Mouse (Mus musculus) inflammation-experienced regulatory T-cells, adult 6 months (primary cell): ENCODE results near the gene Setd1a. TPM values are rescaled to one million over a fixed set of nuclear protein-coding genes. Genes with fewer than 3 reads are reported as not detected.
"Not testable (repeated sequence)": the region's sequence is repeated elsewhere in the genome, so short reads cannot be mapped to it uniquely, and the experiment has no call there.

Source experiments
- ATAC-seq: one replicate; pipeline ENCODE4 v1.8.0; 2017
- polyA plus RNA-seq, 3 experiments: library from polyadenylated mRNA; unstranded; fragments of 100-300 nt; shearing (Covaris generic); gene quantifications; one replicate each; pipeline ENCODE4 v1.2.1; 2017

Gene Setd1a
- polyA plus RNA-seq, 3 experiments from 2014 or later: 3.9 to 7.9 (median 6.8) TPM

DNA sequence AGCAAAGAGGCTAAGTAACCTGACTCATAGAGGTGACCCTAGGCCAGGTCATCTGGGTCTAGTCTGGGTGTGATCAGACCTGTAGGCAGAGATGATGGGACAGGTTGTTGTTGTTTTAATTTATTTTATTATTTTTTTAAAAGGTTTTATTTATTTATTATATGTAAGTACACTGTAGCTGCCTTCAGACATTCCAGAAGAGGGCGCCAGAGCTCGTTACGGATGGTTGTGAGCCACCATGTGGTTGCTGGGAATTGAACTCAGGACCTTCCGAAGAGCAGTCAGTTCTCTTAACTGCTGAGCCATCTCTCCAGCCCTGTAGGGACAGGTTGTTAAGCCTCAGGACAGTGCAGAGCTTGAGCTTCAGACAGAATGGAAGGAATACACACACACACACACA, 61.4 kb downstream of the Setd1a start:
- ATAC-seq: not testable (repeated sequence)

DNA sequence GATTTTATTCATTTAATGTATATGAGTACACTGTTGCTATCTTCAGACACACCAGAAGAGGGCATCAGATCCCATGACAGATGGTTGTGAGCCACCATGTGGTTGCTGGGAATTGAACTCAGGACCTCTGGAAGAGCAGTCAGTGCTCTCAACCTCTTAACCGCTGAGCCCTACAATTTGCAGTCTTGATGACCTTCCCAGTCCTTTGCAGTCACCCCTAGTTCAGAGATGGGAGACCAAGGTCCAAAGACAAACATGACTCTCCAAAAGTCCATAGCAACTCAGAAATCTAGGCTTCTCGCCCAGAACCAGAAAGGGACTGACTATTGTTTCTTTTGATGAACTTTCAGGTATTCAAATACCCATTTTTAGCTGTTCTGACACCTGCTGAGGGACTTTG, 63.6 kb downstream of the Setd1a start:
- not testable (repeated sequence) for ATAC-seq

DNA sequence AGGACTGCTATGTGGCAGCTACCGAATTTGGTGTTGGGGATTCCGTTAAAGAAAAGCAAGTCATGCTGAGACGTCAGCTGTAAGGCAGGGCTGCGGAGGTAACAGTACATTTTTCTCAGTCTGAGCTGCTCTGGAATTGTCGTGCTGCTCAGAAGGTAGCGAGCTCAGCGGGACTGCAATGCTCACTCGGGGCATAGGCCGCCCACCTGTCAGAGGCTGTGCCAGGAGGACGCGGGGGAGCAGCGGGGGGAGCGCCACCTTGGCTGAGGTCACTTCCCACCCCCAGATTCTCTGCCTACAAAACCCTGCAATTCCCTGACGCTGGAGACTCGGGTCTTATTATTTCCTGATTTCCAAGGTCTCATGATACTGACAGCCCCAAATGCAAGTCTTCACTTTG, 64.4 kb downstream of the Setd1a start:
- peak; percentile 18 for ATAC-seq

- ATAC-seq: peak; percentile 83
Observed at GRCm38 (mm10) chr7:127841340-127842000, 65.0 kb downstream of the Setd1a start.

DNA sequence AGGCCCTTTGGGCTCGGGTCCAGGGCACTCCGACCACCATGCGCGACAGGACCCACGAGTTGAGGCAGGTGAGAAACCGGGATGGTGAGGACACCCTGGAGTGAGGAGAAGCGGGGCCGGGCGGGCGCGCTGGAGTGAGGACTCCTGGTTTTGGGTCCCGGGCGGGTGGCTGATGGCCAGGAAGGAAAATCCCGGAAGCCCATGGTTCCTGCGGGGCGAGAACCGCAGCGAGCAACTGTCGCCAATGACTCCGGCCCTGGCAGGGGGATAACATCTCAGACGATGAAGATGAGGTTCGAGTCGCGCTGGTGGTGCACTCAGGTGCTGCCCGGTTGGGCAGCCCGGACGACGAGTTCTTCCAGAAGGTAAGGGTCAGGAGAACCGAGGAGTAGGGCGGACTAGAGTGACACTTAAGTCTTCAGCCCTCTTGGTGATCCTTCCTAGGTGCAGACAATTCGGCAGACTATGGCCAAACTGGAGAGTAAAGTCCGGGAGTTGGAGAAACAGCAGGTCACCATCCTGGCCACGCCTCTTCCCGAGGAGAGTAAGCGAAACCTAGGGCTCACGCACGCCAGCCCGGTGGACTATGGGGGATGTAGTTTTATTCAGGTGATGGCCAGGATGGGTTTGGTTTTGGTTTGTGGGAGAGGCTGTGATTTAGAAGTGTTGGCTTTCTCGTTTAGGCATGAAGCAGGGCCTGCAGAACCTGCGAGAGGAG, 65.7 kb downstream of the Setd1a start:
- ATAC-seq: peak; percentile 63

Other genes starting within 250 kb of the Setd1a start
- gene Tmem265, start 215.3 kb upstream of the Setd1a start, polyA plus RNA-seq: 10 to 100 TPM; 30.0 to 46.0 (median 34.3) TPM
- 100 to 1,000 TPM in 1 of 3 experiments, 10 to 100 TPM in 2; 75.0 to 116 (median 93.2) TPM for gene Phkg2, start 203.3 kb upstream of the Setd1a start, polyA plus RNA-seq
- 1 to 10 TPM in 1 of 3 experiments, under 1 TPM in 2; 0.21 to 1.3 (median 0.72) TPM for gene Ccdc189, start 188.1 kb upstream of the Setd1a start, polyA plus RNA-seq
- gene Rnf40, start 187.9 kb upstream of the Setd1a start, polyA plus RNA-seq: 10 to 100 TPM; 24.0 to 30.6 (median 29.7) TPM
- gene Zfp629, start 160.9 kb upstream of the Setd1a start, polyA plus RNA-seq: under 1 TPM in 2 of 3 experiments, not detected in 1; 0.74 to 0.92 TPM
- gene Bcl7c, start 67.7 kb upstream of the Setd1a start, polyA plus RNA-seq: 10 to 100 TPM in 1 of 3 experiments, 1 to 10 TPM in 2; 3.2 to 10.9 (median 4.9) TPM
- not detected for gene Ctf1, start 63.9 kb upstream of the Setd1a start, polyA plus RNA-seq
- not detected for gene Ctf2, start 44.5 kb upstream of the Setd1a start, polyA plus RNA-seq
- gene Fbxl19, start 32.1 kb upstream of the Setd1a start, polyA plus RNA-seq: under 1 TPM; 0.31 to 0.87 (median 0.84) TPM
- gene Orai3, start 6.9 kb upstream of the Setd1a start, polyA plus RNA-seq: 10 to 100 TPM; 11.3 to 14.3 (median 14.2) TPM
- gene Gm49388, start 8.9 kb downstream of the Setd1a start, polyA plus RNA-seq: not detected
- 1 to 10 TPM; 3.6 to 5.5 (median 5.2) TPM for gene Hsd3b7, start 23.9 kb downstream of the Setd1a start, polyA plus RNA-seq
- gene Stx4a, start 47.6 kb downstream of the Setd1a start, polyA plus RNA-seq: 10 to 100 TPM; 38.1 to 69.3 (median 57.4) TPM
- gene Stx1b, start 47.9 kb downstream of the Setd1a start, polyA plus RNA-seq: under 1 TPM in 1 of 3 experiments, not detected in 2; 0.09 TPM
- gene Zfp646, start 99.6 kb downstream of the Setd1a start, polyA plus RNA-seq: 10 to 100 TPM; 17.4 to 29.8 (median 23.1) TPM
- 10 to 100 TPM in 2 of 3 experiments, 1 to 10 TPM in 1; 8.6 to 11.1 (median 10.7) TPM for gene Zfp668, start 100.2 kb downstream of the Setd1a start, polyA plus RNA-seq
- under 1 TPM in 2 of 3 experiments, not detected in 1; 0.54 TPM for gene Prss53, start 114.3 kb downstream of the Setd1a start, polyA plus RNA-seq
- gene Gm21974, start 118.8 kb downstream of the Setd1a start, polyA plus RNA-seq: not detected
- gene Vkorc1, start 118.9 kb downstream of the Setd1a start, polyA plus RNA-seq: 10 to 100 TPM; 22.2 to 56.5 (median 56.1) TPM
- 10 to 100 TPM; 64.4 to 75.5 (median 66.0) TPM for gene Bckdk, start 127.4 kb downstream of the Setd1a start, polyA plus RNA-seq
- 10 to 100 TPM; 18.5 to 41.8 (median 34.5) TPM for gene Kat8, start 135.8 kb downstream of the Setd1a start, polyA plus RNA-seq
- not detected for gene Prss8, start 153.4 kb downstream of the Setd1a start, polyA plus RNA-seq
- 1 to 10 TPM; 1.5 to 3.7 (median 3.0) TPM for gene Prss36, start 170.1 kb downstream of the Setd1a start, polyA plus RNA-seq
- gene Fus, start 190.8 kb downstream of the Setd1a start, polyA plus RNA-seq: 10 to 100 TPM; 42.5 to 56.3 (median 52.6) TPM
- 100 to 1,000 TPM; 229 to 406 (median 231) TPM for gene Pycard, start 217.2 kb downstream of the Setd1a start, polyA plus RNA-seq
- gene Trim72, start 227.3 kb downstream of the Setd1a start, polyA plus RNA-seq: not detected